Mouse (Mus musculus) layer of hippocampus, postnatal 10 days (tissue): ENCODE measurements at regions not wholly inside any gene's neighbourhood (a gene's known extent, or its start where the extent isn't known, plus 50 kb on each side); places are given as distances from the start of the nearest gene placed in this dataset.

Source experiments
- DNase-seq, 2 experiments: peaks; one replicate each; pipeline ENCODE4 v3.0.0; 2021; ENCODE audit warnings: low spot score in 2 of 2

DNA sequence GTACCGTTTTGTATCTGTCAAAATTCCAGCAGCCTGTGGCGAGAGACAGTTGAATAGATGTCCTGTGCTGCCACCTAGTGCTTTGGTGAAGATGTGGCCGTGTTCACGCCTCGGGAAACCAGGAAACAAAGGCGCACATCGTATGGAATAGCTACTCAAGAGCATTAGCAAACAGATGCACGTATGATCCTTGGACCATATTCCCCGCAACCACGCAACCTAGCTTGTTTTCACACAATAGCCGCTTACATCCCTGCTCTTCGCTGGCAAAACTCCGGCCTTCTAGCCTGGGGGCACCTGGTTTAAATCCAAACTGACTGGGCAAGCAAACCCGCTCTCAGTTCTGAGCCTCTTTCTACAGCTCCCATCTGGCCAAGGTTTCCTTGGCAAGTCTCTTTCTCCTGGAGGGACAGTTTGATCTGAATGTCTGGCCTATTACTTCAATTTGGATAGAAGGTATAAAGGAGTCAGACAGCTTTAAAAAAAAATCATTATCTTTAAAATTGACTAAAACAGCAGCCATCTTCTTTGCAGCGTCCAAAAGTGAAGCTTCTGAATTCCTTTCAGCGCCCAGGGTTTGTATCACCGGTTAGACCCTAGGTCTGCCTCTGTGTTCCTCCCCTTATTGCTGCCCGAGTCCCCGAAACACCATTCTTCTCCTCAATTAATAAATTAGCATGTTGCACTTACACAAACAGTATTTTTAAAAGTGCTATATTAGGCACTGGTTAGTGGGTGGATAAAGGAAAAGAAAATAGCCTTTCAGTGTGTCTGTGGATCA is 295.0 kb upstream of the Prkd1 start:
- DNase-seq, result peak; percentile 84 to 88

DNA sequence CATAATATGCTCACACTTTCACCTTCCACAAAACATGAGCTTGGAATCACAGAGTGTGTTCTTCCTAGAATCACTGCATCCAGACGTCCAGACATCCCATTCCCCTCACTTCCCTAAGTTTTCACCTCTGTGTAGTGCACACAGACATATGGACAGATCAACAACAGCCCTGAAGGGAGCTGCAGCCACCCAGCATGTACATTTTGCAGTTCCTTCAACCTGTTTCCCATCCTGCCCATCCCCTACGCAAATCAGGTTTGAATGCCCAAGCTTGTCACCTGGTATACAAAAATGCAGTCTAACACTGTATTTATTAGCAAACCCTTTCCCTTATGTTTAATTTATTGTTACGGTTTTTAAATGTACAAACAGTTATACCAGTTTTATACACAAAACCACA is 294.4 kb upstream of the Prkd1 start:
- peak in 1 of 2 experiments; percentile 14 for DNase-seq

DNA sequence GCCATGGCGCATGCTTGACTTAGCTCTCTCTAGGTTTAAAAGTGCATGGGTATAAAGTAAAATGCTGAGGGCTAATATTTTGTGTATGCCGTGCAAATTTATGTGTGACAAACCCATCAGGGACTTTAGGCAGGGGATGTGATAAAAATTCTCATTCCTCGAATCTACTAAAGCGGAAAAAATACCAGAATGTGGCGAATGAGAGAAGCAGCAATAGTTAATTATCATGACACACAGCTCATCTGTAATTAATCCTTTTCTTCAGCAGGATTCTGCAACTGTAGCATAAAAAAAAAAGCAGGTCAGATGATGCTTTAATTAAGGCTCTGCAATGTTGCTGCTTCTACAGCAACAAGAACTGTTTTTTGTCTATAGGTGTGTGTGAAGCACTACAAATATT is 286.6 kb upstream of the Prkd1 start:
- no peak for DNase-seq

DNA sequence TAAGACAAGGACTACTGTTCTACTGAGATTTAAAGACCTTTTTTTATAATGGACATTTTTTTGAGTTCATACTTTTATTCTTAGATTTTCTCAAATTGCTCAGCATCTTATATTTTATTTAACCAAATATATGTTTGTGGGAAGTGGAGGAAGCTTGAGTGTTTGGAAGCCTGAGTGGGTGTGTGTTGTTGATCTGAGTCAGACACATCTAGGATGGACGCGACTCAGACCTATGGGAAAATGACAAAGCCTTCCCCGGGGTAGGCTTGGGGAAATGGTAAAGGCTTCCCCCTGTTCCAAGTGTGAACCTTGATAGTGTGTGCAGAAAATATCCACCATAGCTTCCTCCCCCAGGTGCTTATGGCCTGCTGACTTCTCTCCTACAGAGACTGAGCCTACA is 283.6 kb upstream of the Prkd1 start:
- DNase-seq, result no peak

GRCm38 (mm10) chr12:50929641-50930040 is 280.7 kb upstream of the Prkd1 start:
- no peak for DNase-seq

DNA sequence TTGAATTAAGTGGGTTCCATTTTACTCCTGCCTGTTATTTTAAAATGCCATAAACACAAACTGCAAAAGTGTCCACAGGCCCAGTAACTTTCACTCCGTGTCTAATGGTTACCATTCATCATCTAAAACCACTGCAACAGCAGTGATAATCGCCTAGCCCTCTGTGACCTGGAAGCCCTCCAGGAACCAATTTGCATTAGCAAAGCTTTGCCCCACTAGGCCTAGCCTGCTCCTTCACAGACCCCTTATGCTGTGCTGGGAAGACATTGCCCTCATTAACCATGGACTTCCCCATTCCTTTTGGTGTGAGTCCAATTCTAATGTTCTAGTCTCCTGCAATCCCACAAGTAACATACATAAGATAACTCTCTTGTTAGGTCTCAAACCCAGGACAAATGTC is 277.3 kb upstream of the Prkd1 start:
- DNase-seq, result no peak

DNA sequence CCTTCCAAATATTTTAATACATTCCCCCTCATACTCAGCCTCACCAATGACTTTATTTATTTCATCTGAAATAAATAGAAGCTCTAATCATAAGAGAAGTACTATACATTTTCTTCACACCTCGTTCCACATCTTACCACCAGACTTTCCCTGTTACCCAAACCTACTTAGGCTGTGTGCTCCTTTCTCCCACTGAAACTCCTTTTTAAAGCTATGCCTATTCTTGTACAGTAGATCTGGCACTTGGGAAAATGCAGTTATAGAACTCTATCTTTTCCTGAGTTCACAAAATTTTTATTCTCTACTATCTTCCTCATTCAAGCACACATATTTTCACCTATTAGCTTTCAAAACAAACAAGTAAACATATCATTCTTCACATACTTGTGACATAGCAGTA is 272.8 kb upstream of the Prkd1 start:
- DNase-seq, result no peak

DNA sequence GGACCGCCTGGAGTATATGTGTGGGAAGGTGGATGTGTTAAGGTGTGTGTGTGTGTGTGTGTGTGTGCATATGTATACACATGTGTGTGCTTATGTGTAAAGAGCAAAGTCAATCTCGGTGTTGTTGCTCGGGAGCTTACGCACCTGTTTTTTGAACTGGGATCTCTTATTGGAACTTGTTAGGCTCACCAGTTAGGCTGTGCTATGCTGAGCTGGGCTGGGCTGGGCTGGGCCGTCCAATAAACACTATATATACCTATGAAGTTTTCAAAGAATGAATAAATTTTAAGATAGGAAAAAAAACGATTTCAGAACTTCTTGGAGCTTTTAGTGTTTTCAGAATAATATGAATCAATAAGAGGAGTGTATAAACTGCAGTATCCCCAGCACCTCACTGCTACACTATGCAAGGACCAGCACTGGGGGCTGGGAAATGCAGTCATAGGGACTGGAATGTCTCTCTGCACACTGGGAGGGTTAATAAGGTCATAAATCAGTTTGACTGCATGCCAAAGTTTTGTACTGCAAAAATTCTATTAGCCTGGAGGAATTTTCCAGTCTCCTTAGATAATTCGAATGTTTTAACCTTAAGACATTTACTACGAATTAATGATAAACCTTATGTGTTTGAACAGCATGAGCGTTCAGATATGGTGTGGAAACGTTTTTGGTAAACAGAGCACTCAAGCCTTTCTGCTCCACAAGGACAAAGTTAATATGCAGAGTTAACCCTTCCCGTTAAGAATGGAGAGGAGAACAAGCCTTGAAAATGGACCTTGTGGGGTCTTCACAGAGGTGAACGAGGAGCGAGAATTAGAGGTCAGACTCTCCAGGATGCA is 250.9 kb upstream of the Prkd1 start:
- no peak for DNase-seq

- no peak for DNase-seq
Measured at GRCm38 (mm10) chr12:50897606-50898166, 248.8 kb upstream of the Prkd1 start.

DNA sequence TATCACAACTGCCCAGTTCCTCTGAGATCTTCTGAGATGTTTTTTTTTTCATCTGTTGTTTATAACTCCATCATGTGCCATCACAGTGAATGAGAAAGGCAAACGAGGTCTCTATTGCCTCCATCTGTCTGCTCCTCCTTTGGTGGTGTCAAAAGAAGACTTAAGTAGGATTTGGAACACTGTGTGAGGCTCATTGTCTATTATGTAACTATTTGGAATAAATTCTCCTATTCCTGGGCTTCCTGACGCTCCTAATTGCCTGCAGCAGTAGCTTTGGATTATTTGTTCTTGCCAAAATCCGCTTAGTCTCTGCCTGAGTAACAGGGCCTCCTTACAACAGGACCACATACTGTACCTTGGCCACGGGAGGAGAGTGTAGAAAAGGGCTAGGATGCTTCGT is 244.7 kb upstream of the Prkd1 start:
- peak in 1 of 2 experiments; percentile 12 for DNase-seq

- DNase-seq, result no peak
Measured at GRCm38 (mm10) chr12:50875796-50876195, 226.9 kb upstream of the Prkd1 start.

GRCm38 (mm10) chr12:50874024-50874398 is 225.1 kb upstream of the Prkd1 start:
- DNase-seq, result no peak

- DNase-seq, result peak; percentile 10 to 11
Measured at GRCm38 (mm10) chr12:50873390-50874023, 224.6 kb upstream of the Prkd1 start.

- no peak for DNase-seq
Measured at GRCm38 (mm10) chr12:50851644-50852043, 202.7 kb upstream of the Prkd1 start.

- DNase-seq, result no peak
Measured at GRCm38 (mm10) chr12:50847976-50848375, 199.1 kb upstream of the Prkd1 start.

DNA sequence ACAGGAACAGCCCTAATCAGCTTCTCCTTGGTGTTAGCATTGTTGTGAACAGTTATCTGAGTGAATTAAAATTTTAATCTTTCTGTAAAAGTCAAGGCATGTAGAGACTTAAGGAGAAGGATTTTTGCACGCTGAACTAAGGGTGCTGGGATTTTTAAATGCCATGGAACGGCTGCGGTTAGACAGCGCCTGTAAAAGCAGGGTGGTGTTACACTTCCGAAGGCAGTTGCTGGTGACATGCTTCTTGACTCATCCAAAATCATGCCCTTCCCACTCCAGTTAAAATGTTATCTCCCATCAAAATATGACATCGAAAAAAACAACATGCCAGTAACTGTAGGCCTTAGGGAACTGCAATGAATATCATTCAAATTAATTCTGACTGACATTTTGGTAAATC is 193.8 kb upstream of the Prkd1 start:
- DNase-seq, result no peak

DNA sequence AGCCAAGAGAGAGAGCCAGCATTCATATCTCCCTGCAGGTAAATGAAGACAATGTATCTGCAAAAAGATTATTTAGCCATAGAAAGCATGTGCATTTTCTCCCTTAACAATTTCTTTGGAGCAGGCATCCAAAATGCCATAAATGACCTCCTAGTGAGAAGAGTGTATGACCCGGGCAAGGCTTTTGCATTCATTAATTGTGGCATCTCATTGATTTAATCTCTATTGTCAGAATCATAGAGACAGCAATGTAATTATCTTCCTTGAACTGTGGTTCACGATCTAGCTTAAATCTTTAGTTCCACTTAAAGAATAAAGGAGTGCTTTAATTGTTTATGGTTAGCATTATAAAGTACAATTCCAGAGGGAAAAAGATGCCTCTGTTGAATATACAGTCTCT is 190.5 kb upstream of the Prkd1 start:
- DNase-seq, result no peak

- DNase-seq, result no peak
Measured at GRCm38 (mm10) chr12:50808731-50809281, 159.9 kb upstream of the Prkd1 start.

- no peak for DNase-seq
Measured at GRCm38 (mm10) chr12:50804391-50804790, 155.5 kb upstream of the Prkd1 start.

GRCm38 (mm10) chr12:50765156-50765940 is 116.5 kb upstream of the Prkd1 start:
- no peak for DNase-seq

DNA sequence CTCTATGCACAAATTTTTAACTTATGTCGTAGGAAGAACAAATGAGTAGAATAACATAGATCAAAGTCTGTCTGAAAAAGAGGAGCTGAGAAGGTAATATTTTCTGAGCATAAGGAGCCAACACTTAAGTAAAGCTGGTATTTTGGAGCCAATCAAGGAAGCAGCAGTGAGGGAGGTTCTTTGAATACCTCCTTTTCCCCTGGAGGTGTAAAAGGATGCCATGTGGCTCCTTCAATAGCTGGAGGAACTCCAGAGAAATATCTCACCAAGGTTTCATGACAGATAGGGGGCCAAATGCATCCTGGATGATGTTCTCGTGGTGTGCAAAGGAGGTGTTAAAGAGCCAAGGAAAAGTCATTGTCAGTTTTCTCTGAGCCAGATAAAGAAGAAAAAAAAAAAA is 115.6 kb upstream of the Prkd1 start:
- DNase-seq, result no peak
